Mouse (Mus musculus): ENCODE measurements around the gene Prim2. TPM values are rescaled to one million over a fixed set of nuclear protein-coding genes. Genes with fewer than 3 reads are reported as not detected.

Gene Prim2
- polyA plus RNA-seq, 1 experiment from 2014 or later, result 57.6 TPM

GRCm38 (mm10) chr1:33680435-33680834 lies 10.8 kb upstream of the Prim2 start:
- no peaks in the 10 kb centered on the region; the same call in 1 of the 2 replicates for H3K4me1 ChIP-seq
- DNase-seq (ENCODE audit: low spot score), result no peak
- WGBS, result 56% methylated on average over 4 of the region's 4 CpGs
- no peaks in the 10 kb centered on the region for H3K27me3 ChIP-seq (ENCODE audit: low read depth, poor library complexity, severe bottlenecking)
- no peaks in the 10 kb centered on the region for H3K36me3 ChIP-seq
- H3K27ac ChIP-seq (replicated peaks), result no peak overlapping the region
- peaks cover under 1% of the 10 kb centered on the region; the same call in 1 of the 2 replicates for H3K9me3 ChIP-seq (replicated peaks)
- H3K4me3 ChIP-seq, result no peak overlapping the region

DNA sequence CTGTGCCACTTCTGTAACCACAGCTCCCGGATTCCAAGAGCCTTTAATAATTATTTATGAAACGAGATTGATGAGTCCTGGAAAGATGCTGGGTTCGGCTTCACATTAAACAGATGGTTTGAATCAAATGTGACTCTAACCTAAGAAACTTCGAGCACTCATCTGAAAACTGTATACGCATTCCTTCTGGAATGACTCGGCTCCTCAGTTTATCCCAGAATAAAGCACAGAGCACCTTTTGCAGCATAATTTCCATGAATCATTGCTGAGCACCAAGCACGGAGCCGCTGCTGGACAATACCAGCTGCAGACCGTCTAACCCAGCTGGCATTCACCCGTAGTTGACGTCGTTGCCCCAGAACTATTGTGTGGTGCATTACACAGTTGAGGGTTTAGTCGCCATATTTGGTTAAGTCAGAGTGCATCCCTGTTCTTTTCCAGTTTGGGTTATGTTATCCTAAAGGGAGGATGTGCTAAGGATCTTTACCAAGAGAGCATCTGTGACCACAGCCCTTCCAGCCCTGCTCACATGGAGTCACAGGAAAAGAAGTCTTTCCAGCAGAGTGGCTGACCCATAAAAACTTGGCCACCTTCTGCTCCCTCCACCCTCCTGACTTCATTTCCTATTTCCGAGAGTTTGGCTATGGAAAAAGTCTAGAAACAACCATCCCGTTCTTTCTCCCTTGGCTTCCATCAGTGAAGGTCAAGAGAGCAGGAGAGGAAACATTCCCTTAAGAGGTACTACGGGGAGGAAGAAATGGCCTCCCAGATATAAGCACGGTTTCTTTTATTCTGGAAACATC lies 3.8 kb upstream of the Prim2 start:
- no peaks in the 10 kb centered on the region for H3K36me3 ChIP-seq
- peaks cover 16% of the 10 kb centered on the region for H3K4me1 ChIP-seq
- WGBS, result 83% methylated on average over 17 of the region's 17 CpGs
- H3K4me3 ChIP-seq, result no peak overlapping the region
- H3K9me3 ChIP-seq (replicated peaks), result no peaks in the 10 kb centered on the region
- H3K27ac ChIP-seq (replicated peaks), result no peak overlapping the region
- no peaks in the 10 kb centered on the region for H3K27me3 ChIP-seq (ENCODE audit: low read depth, poor library complexity, severe bottlenecking)
- no peak for DNase-seq (ENCODE audit: low spot score)

DNA sequence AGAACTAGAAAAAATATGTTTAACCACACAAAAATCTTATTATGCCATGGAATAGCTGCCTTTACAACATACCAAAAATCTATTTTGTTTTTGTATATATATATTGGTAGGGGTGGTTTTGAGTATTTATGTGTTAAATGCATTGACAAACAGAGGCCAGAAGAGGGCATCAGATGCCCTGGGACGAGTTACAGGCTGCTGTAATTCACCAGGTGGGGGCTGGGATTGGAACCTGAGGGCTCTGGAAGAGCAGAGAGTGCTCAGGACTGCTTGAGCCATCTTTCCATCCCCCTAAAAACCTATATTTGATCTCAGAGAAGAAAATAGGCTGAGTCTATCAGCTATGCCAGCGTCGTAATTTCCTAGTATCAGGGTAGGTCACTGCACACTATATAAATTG lies 2.9 kb upstream of the Prim2 start:
- WGBS, result 28% methylated on average over 3 of the region's 3 CpGs
- no peak overlapping the region for H3K27ac ChIP-seq (replicated peaks)
- peaks cover 24% of the 10 kb centered on the region for H3K4me1 ChIP-seq
- no peaks in the 10 kb centered on the region for H3K27me3 ChIP-seq (ENCODE audit: low read depth, poor library complexity, severe bottlenecking)
- no peaks in the 10 kb centered on the region for H3K9me3 ChIP-seq (replicated peaks)
- H3K36me3 ChIP-seq, result peaks cover 8% of the 10 kb centered on the region
- H3K4me3 ChIP-seq, result no peak overlapping the region
- DNase-seq (ENCODE audit: low spot score), result peak; percentile 33

- Histone ChIP-seq H3K4me1 (peaks cover 24% of the 10 kb centered on the region), H3K27ac (replicated peaks) (no peak overlapping the region), H3K4me3 (no peak overlapping the region), H3K36me3 (peaks cover 12% of the 10 kb centered on the region), H3K9me3 (replicated peaks) (no peaks in the 10 kb centered on the region), H3K27me3 (ENCODE audit: low read depth, poor library complexity, severe bottlenecking) (no peaks in the 10 kb centered on the region)
- no peak for DNase-seq (ENCODE audit: low spot score)
- 71% methylated on average over 3 of the region's 3 CpGs for WGBS
Measured at GRCm38 (mm10) chr1:33672083-33672482, 2.5 kb upstream of the Prim2 start.

DNA sequence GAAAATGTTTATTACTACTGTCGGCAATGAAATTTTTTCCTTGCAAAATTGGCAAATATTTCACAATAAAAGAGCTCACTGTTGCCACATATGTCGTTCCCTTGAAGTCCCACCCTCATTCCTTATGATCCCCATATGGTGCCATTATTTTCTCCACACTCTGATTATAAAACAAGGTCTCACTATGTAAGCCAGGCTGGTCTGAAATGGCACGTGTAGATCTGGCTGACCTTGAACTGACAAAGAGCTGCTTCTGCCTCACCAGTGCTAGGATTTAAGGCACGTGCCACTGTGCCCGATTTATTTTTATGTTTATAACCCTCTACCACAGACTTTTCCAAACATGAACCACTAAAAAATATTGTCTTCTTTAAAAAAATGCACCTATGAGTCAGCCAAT lies 1.8 kb upstream of the Prim2 start:
- no peaks in the 10 kb centered on the region for H3K27me3 ChIP-seq (ENCODE audit: low read depth, poor library complexity, severe bottlenecking)
- WGBS, result 88% methylated on average over 5 of the region's 5 CpGs
- no peaks in the 10 kb centered on the region for H3K9me3 ChIP-seq (replicated peaks)
- H3K4me3 ChIP-seq, result no peak overlapping the region
- H3K27ac ChIP-seq (replicated peaks), result no peak overlapping the region
- no peak for DNase-seq (ENCODE audit: low spot score)
- H3K36me3 ChIP-seq, result peaks cover 18% of the 10 kb centered on the region
- H3K4me1 ChIP-seq, result peaks cover 24% of the 10 kb centered on the region

DNA sequence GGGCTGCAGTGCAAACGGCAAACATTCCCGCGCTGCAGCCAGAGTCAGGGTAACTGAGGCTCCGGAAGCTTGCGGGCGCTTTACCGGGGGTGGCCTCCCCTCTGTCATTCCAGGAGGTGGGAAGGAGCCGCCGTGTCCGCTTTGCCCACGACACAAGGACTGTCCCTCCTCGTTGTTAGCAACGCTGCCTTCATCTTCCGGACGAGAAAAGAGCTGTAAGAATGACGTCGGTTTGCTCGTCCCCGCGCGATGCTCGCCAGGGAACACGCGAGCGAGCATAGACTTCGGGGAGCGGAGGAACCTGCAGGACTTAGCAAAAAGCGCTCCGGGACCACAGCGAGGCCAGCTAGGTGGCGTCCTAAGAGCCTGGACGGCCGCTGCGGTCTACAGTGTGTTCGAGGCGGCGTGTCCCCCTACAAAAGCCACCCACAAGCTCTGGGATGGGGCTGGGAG lies 595 bp upstream of the Prim2 start:
- no peaks in the 10 kb centered on the region for H3K9me3 ChIP-seq (replicated peaks)
- peak overlapping the region; percentile 71 for H3K4me3 ChIP-seq
- peaks cover 31% of the 10 kb centered on the region for H3K36me3 ChIP-seq
- under 1% methylated on average over 37 of the region's 37 CpGs for WGBS
- peak; percentile 74 for DNase-seq (ENCODE audit: low spot score)
- peak overlapping the region; percentile 87 for H3K27ac ChIP-seq (replicated peaks)
- peaks cover 24% of the 10 kb centered on the region for H3K4me1 ChIP-seq
- no peaks in the 10 kb centered on the region for H3K27me3 ChIP-seq (ENCODE audit: low read depth, poor library complexity, severe bottlenecking)

DNA sequence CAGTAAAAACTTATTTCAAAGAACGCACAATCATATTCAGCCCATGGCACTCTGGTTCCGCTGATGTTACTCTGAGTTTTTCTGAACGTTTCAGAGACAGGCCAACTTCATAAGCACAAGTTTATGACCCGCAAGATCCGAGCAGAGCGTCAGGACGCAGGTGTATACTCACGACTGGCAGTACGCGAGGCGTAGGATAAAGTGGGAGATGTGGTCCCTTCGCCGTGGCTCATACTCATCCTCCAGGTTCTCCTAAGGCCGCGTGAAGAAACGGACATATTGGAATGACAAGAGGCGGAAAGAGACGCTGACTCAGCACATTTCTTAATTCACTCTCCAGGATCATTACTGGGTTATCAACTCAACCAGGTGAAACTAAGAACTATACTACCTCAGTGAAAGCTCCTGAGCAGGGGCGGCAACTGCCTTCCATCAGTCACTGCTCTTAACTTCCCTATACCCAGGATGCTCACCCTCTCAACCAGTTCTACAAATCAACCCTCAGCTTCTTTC lies 5.9 kb downstream of the Prim2 start:
- no peak for DNase-seq (ENCODE audit: low spot score)
- WGBS, result 88% methylated on average over 19 of the region's 19 CpGs
- Histone ChIP-seq H3K4me3 (no peak overlapping the region), H3K27me3 (ENCODE audit: low read depth, poor library complexity, severe bottlenecking) (no peaks in the 10 kb centered on the region), H3K27ac (replicated peaks) (no peak overlapping the region), H3K36me3 (peaks cover 83% of the 10 kb centered on the region), H3K9me3 (replicated peaks) (no peaks in the 10 kb centered on the region), H3K4me1 (peaks cover 10% of the 10 kb centered on the region)

DNA sequence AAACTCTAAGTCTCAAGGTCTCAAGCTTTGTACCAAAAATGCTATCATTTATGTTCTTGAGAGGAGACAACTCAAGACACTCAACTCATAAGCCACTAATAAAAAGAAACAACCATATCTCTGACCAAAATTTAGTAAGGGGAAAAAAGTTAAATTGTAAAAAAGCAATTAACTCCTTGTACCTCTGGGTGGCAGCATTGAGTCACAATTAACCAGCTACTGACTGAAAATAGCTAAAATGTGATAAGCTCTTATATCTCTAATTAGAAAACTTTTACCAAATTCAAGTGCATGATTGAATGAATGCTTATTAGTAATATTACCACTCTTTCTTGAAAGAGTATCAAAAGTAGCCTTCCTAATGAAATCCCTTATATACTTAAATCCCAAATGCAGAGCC lies 6.4 kb downstream of the Prim2 start:
- H3K4me1 ChIP-seq, result peaks cover 6% of the 10 kb centered on the region
- H3K27ac ChIP-seq (replicated peaks), result no peak overlapping the region
- H3K4me3 ChIP-seq, result no peak overlapping the region
- H3K36me3 ChIP-seq, result peaks cover 85% of the 10 kb centered on the region
- no peaks in the 10 kb centered on the region for H3K27me3 ChIP-seq (ENCODE audit: low read depth, poor library complexity, severe bottlenecking)
- DNase-seq (ENCODE audit: low spot score), result no peak
- no peaks in the 10 kb centered on the region for H3K9me3 ChIP-seq (replicated peaks)

DNA sequence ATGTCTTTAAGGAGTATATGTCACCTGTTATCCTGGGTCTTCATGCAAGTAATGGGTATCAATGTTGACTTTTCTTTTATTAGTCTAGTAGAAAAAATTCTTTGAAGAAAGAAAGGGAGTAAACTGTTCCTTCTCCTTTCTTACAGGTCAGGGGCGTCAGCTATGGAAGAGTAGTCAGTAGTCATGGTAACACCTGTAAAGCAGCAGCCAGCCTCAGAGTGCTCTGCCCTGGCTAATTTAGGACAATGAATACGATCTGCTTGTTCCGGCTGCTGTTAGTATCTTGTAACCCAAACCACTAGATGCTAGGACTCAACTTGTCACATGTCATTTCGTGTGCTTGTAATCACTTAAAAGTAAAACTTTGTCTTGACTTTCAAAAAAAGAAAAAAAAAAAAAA lies 11.3 kb downstream of the Prim2 start:
- no peaks in the 10 kb centered on the region for H3K27me3 ChIP-seq (ENCODE audit: low read depth, poor library complexity, severe bottlenecking)
- H3K36me3 ChIP-seq, result peaks cover 85% of the 10 kb centered on the region
- no peak for DNase-seq (ENCODE audit: low spot score)
- no peaks in the 10 kb centered on the region for H3K4me1 ChIP-seq
- H3K4me3 ChIP-seq, result no peak overlapping the region
- H3K27ac ChIP-seq (replicated peaks), result no peak overlapping the region
- H3K9me3 ChIP-seq (replicated peaks), result no peaks in the 10 kb centered on the region
- WGBS, result 71% methylated on average over 4 of the region's 4 CpGs

DNA sequence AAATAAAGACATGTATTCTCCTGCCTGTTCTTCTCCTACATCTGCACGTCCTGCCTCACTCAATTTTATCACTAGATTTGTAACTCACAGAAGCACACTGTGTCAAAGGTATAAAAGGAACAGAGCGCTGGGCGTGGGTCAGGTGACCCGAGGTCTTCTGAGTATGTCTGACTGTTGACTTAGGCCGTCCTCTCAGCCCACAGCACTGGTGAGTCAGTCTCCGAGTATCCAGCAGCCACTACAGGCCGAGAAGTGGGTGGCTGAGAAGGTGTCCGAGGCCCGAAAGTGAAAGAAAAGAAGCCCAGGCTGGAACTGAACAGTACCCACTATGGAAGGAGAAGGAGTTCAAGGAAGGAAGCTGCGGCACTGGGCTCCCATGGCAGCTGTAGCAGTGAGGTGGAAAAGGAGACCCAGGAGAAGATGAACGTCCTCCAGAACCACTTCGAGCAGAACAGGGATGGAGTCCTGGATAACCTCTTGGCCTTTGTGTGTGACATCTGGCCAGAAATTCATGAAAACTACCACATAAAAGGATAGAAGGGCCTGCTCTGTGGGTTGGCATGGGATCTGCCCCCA lies 11.9 kb downstream of the Prim2 start:
- Histone ChIP-seq H3K4me3 (no peak overlapping the region), H3K36me3 (peaks cover 84% of the 10 kb centered on the region), H3K4me1 (no peaks in the 10 kb centered on the region), H3K27me3 (ENCODE audit: low read depth, poor library complexity, severe bottlenecking) (no peaks in the 10 kb centered on the region), H3K27ac (replicated peaks) (no peak overlapping the region), H3K9me3 (replicated peaks) (no peaks in the 10 kb centered on the region)
- 92% methylated on average over 12 of the region's 12 CpGs for WGBS
- DNase-seq (ENCODE audit: low spot score), result no peak

- no peak overlapping the region for H3K4me3 ChIP-seq
Measured at GRCm38 (mm10) chr1:33650875-33651274, 18.7 kb downstream of the Prim2 start.

DNA sequence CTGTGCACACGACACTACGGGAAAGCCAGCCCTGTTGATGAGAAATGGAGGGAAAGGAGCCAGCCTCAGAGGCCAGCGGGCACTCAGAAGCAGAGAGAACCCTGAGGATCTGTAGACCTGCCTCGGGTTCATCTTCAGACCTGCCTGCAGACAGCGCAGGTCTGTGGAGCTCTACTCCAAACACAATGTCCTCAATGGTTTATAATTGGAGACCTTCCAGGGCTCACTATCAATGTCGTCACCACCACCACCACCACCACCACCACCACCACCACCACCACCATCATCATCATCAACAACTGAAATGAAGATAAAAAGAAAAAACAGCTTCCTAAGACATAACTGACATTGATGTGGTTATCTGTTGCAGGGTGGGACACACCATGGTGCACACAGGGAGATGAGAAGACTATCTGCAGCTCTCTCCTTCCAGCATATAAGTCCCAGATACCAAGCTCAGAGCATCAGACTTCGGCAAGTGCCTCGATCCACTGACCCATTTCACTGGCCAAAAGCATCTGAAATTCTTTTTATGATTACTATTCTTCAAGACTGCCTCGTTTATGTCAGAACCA lies 20.0 kb downstream of the Prim2 start:
- H3K4me1 ChIP-seq, result no peaks in the 10 kb centered on the region
- H3K9me3 ChIP-seq (replicated peaks), result no peaks in the 10 kb centered on the region
- peaks cover 83% of the 10 kb centered on the region for H3K36me3 ChIP-seq
- H3K27me3 ChIP-seq (ENCODE audit: low read depth, poor library complexity, severe bottlenecking), result no peaks in the 10 kb centered on the region
- no peak overlapping the region for H3K27ac ChIP-seq (replicated peaks)
- WGBS, result 97% methylated on average over 9 of the region's 9 CpGs
- H3K4me3 ChIP-seq, result no peak overlapping the region
- no peak for DNase-seq (ENCODE audit: low spot score)

More at GRCm38 (mm10) chr1:33650875-33651274, 18.7 kb downstream of the Prim2 start:
- 92% methylated on average over 11 of the region's 11 CpGs for WGBS
- H3K27ac ChIP-seq (replicated peaks), result no peak overlapping the region
- no peaks in the 10 kb centered on the region for H3K4me1 ChIP-seq
- H3K27me3 ChIP-seq (ENCODE audit: low read depth, poor library complexity, severe bottlenecking), result no peaks in the 10 kb centered on the region
- H3K9me3 ChIP-seq (replicated peaks), result no peaks in the 10 kb centered on the region
- peaks cover 84% of the 10 kb centered on the region for H3K36me3 ChIP-seq
- no peak for DNase-seq (ENCODE audit: low spot score)

DNA sequence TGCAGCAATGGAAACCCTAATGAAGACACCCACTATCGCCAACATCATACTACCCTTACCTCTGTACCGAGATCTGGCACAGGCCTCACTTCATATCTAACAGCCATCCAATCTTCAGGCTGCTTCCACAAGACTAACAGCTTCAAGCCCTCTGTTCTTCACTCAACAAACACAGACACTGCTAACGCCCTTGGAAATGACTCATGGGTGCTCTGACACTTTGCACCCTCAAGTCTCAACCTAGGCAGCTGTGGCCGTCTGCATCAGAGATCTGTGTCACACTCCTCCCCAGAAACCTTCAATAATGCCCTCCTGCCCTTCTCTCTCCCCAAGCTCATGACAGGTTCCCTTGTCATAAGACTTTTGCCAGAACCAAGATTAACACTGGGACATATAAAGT lies 20.6 kb downstream of the Prim2 start:
- H3K4me3 ChIP-seq, result no peak overlapping the region
- no peaks in the 10 kb centered on the region for H3K9me3 ChIP-seq (replicated peaks)
- no peaks in the 10 kb centered on the region for H3K27me3 ChIP-seq (ENCODE audit: low read depth, poor library complexity, severe bottlenecking)
- 95% methylated on average over 4 of the region's 4 CpGs for WGBS
- no peak for DNase-seq (ENCODE audit: low spot score)
- H3K36me3 ChIP-seq, result peaks cover 82% of the 10 kb centered on the region
- H3K27ac ChIP-seq (replicated peaks), result no peak overlapping the region
- H3K4me1 ChIP-seq, result no peaks in the 10 kb centered on the region
